Mouse (Mus musculus) embryo, embryonic 10.5 days (tissue): Measurements from ENCODE around the gene Asf1b.
"Not testable (repeated sequence)": the region's sequence is repeated elsewhere in the genome, so short reads cannot be mapped to it uniquely, and the experiment has no call there.

Experiments
- DNase-seq: peaks from one replicate; pipeline ENCODE4 v3.0.0-alpha.2; 2015; ENCODE audit warnings: low spot score

Asf1b gene

DNA sequence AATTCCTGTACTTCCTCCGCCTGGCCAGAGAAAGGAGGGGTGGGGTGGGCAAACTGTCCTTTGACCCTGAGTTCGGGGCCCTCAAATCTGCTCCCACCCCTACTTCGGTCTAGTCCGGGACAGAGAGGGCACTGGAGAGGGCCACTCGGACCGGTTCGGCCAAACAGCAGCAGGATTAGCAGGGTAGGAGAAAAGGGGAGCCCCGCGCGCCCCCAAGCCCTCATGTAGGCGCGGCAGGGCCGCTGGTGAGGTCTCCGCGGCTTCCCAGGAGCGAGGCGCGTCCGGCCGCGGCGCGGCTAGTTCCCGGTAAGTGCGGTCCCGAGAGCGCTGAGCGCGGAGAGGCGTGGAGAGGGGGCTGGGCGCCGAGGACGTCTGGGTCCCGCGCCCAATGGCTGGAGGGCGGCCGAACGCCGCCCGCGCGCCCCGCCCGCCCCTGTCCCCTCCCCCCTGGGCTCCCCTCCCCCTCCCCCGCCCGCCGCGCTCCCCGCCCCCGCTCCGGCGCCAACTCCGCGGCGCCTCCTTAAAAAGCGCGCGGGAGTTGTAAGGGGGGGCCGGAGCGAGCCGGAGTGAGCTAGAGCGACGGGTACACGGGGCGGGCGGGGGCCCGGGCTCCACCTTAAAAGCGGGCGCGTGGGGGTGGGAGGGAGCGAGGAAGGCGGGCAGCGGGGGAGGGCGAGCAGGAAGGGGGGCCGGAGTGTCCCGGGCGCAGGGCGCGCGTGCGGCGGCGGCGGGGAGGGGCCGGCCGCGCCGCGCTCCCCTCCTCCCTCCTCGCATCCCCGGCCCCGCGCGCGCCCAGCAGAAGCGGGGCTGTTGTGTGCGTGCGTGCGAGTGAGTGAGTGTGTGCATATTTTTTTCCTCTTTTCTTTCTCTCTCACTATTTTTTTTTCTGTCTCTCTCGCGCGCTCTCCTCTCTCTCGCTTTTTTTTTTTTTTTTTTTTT lies 41.5 kb downstream of the Asf1b start:
- peak; percentile 91 for DNase-seq

DNA sequence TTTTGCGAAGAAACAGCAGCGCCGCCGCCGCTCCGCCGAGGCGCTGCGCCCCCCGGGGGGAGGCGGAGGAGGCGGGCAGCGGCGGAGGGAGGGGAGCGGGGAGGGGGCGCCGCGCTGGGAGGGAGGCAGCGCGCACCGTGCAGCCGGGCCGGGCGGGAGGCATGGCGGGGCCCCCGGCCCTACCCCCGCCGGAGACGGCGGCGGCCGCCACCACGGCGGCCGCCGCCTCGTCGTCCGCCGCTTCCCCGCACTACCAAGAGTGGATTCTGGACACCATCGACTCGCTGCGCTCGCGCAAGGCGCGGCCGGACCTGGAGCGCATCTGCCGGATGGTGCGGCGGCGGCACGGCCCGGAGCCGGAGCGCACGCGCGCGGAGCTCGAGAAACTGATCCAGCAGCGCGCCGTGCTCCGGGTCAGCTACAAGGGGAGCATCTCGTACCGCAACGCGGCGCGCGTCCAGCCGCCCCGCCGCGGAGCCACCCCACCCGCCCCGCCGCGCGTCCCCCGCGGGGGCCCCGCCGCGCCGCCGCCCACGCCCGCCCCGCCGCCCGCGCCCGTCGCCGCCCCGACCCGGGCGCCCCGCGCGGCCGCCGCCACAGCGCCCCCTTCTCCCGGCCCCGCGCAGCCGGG lies 42.3 kb downstream of the Asf1b start, which contains the start of gene Samd1:
TSS of gene Samd1 (plus strand) at position 162 of the 631 bp plus-strand sequence.
- peak; percentile 62 for DNase-seq

DNA sequence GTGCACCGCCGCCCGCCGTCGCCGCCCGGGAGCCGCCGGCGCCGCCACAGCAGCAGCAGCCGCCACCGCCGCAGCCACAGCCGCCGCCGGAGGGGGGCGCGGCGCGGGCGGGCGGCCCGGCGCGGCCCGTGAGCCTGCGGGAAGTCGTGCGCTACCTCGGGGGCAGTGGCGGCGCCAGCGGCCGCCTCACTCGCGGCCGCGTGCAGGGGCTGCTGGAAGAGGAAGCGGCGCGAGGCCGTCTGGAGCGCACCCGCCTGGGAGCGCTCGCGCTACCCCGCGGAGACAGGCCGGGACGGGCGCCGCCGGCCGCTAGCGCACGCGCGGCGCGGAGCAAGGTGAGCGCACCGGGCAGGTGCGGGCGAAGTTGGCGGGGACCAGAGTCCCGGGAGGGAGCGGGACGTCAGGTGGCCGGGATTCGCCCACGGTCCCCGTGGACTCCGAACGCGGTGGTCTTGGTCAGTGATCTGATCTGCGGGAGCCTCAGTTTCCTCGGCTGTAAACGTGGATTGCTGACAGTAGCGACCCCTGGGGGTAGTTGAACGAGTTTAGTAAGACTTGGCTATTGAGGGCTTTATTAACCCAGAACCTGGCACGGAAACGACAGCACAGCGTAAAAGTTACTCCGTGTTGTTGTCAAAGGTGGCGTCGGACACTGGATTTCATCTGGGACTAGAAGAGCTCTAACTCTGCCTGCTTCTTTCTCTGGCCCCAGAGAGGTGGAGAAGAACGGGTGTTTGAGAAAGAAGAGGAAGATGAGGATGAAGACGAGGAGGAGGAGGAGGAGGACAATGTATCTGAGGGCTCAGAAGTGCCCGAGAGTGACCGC lies 43.1 kb downstream of the Asf1b start:
- DNase-seq = peak; percentile 85

DNA sequence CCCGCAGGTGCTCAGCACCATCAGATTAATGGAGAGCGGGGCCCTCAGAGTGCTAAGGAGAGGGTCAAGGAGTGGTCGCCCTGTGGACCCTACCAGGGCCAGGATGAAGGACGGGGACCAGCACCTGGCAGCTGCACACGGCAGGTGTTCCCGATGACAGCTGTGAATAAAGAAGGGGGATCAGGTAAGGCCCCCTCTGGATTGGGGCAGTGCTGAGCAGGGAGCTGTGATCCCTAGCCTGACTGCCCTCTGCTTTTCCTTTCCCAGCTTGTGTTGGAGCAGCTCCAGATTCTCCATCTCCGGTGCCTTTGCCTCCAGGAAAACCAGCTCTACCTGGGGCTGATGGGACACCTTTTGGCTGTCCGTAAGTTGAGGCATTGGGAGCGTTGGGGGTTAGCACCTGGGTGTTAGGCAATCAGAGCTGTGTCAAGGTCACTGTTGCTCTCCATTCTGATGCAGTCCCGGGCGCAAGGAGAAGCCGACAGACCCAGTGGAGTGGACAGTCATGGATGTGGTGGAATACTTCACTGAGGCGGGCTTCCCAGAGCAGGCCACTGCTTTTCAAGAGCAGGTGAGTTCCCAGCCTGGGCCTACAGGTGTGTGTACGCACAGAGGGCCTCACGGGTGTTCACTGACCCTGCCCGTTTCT lies 43.9 kb downstream of the Asf1b start:
- DNase-seq = no peak

DNA sequence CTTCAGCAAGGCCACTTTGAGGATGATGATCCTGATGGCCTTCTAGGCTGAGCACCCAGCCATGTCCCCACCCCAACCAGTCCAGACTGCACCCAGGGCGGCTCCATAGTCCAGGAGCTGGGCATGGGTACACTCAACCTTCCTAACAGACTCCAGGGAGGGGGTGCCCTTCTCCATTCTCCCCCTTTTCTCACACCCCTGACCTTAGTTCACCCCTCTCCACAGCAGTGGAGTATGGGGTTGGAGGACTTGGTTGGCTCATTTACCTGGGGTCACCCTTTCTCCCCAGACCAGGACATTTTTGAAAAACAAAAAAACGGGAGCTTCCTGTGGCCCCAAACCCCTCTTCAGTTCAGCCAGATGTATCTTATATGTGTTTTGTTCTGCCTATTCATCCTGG lies 44.5 kb downstream of the Asf1b start:
- no peak for DNase-seq

- DNase-seq = no peak
Measured at GRCm38 (mm10) chr8:84001281-84002000, 46.1 kb downstream of the Asf1b start, which contains the start of gene 1700067K01Rik. TSS of gene 1700067K01Rik (plus strand) at chr8:84001502.

- DNase-seq = no peak
Measured at GRCm38 (mm10) chr8:84002957-84003611, 47.8 kb downstream of the Asf1b start.

DNA sequence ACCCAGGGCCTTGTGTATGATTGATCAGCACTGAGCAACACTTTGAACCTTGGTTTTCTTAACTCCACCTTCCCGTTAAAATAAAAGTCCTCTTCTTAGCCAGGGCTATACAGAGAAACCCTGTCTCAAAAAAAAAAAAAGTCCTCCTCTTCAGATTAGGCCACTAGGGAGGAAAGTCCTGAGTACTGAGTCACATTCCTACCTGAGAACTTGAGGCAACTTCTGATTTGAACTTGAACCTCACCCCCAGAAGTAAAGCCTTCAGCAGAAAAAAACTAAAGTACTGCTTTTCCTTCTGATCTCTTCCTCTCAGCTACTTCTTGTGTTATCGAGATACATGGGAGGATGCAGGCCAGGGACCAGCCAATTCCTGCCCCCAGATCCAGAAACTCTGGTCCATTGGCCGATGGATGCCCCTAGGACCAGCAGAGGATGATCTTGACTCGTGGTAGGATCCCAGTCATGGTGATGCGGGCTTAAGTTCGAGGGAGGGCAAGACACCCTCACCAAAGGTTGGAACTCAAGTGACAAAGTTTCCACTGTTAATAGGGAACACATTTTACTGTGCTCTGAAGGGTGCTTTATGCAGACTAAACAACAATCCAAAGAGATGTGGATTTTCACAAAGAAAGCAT lies 48.4 kb downstream of the Asf1b start:
- no peak for DNase-seq

DNA sequence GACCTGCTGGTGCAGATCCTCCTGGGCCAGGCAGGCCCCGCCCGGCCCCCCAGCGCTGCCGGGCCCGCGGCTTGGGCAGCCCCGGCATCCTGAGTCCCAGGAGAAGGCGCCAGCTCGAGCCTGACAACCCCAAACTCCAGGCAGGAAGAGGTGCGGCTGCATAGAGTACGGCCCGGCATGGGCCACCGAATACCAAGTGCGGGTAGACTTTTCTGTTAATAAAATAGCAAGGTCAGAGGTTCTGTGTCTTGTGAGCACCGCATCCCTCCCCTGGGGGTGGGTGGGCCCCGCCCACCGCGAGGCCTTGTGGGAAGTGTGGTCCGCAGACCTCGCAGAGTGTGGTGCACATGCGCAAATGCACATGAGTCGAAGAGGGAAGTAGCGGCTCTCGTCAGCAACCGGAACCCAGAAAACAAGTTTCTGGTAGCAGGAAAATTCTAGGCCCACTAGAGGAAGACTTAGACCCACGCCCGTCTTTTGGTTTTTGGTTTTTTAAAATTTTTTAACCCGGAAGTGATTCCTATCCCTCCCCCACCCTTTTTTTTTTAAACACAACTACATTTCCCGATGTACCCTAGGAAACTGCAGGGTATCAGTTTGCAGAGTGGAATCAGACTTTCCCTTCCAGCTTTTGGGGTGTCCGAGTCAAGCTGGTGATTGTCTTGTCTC lies 49.4 kb downstream of the Asf1b start:
- DNase-seq = peak; percentile 95

DNA sequence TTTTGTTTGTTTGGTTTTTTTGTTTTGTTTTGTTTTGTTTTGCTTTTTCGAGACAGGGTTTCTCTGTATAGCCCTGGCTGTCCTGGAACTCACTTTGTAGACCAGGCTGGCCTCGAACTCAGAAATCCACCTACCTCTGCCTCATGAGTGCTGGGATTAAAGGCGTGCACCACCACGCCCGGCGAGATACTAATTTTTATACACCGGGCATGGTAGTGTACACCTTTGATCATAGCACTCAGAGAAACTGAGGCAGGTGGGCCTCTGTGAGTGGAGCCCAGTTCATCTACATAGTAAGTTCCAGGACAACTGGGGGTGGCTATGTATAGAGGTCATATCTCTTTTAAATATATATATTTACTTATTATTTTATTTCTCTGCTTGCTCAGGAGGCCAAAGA lies 50.2 kb downstream of the Asf1b start:
- DNase-seq = not testable (repeated sequence)

DNA sequence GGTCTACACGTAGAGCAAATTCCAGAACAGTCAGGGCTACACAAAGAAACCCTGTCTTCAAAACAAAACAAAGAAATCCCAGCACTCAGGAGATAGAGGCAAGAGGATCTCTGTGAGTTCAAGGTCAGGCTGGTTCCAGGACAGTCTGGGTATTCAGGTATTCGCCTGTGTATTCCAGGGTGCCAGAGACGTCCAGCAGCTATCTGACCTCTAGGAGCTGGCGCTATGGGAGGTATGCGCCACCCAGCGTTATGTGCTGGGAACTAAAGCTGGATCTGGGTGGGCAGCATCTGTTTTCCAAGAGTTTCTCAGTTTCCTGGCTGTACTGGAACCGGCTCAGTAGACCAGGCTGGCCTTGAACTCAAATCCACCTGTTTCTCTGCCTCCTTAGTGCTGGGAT lies 53.1 kb downstream of the Asf1b start:
- peak; percentile 69 for DNase-seq

DNA sequence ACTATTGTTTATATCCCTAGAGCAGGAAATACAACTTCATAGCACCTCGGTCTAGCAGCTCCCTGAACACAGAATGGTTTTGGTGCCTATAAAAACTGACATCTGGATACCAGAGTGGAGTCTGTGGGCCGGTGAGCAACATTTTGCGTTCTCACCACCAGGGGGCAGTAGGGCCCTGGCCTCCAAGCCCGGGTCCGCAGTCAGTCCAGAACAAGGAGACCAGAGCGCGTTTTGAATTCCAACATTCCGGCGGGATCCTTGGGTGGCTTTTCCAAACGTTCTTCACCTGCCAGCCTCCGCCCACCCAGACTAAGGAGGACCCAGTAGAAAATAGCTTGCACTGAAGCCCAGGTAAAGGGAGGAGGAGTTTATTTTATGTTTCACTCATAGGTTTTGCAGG lies 54.6 kb downstream of the Asf1b start:
- DNase-seq = peak; percentile 93

GRCm38 (mm10) chr8:84010625-84011611 lies 55.6 kb downstream of the Asf1b start:
- peak; percentile 84 for DNase-seq

DNA sequence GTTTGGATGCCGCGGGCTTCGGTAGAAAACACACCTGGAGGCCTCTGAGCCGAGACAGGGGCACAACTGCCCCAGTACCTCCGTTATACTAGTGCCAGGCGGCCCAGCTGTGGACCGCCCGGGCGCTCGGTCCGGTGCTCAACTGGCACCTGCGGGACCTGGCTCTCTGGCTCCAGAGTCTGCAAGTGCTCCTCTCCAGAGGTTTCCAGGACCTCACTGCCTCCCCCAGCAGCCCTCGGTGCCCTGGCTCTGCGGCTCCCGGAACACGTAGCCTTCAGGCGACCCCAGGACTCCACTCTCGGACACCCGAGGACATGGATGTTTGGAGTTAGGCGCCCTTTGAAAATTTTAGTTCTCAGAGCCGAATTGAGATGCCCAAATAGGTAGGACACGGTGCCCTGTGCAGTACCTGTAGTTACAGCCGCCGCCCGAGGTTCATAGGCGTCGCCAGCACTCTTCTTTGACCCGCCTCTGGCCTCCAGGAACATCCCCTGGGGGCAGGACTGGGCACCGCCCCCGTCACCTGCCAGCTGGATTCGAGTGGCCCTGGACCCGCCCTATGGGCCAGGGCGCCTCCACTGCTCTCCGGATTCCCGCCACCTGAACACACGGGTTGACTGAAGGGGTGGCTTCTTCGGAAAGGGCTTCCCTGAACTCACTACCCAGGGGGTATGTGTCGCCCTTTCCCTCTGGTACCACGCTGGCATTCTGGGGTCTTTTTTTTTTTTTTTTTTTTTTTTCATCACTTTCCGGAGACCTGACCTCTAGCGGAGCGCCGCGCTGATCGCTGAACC lies 56.6 kb downstream of the Asf1b start, which contains the start of gene 2210011C24Rik:
TSS of gene 2210011C24Rik (minus strand) at position 467 of the 794 bp plus-strand sequence.
- DNase-seq = no peak

- peak; percentile 68 for DNase-seq
Measured at GRCm38 (mm10) chr8:84012499-84013165, 57.3 kb downstream of the Asf1b start.

- no peak for DNase-seq
Measured at GRCm38 (mm10) chr8:84015833-84016232, 60.5 kb downstream of the Asf1b start.

DNA sequence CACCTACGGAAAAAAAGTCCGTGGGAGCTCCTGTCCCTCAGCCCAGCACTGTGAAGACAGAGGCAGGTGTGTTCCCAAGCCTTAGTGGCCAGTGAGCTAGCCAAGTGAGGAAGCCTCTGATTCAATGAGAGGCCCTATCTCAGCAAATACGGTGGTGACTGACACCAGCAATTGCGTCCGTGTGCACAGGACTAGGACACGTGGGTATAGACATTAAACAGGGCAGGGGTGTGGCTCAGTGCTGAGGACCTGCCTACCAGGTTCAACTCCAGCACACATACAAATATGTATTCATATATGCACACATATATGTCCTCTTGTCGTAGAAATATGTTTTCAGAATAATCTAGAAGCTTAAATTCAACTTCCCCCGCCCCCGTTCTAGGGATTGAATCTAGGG lies 64.4 kb downstream of the Asf1b start:
- no peak for DNase-seq
